Mouse (Mus musculus) heart, embryonic 15.5 days (tissue): ENCODE results near the gene Cmah. TPM values are rescaled to one million over a fixed set of nuclear protein-coding genes. Genes with fewer than 3 reads are reported as not detected.

Experiments
- ATAC-seq: fragments of 200-750 bp; cut with Nextera tagmentation; replicated peaks from 2 replicates; pipeline ENCODE4 v1.8.0; 2017; ENCODE audit warnings: low read depth, moderate TSS enrichment; ENCODE audit not compliant: insufficient number of reproducible peaks, insufficient read depth, low FRiP score
- H3K27ac ChIP-seq: fragments of 300-500 bp; sonication (generic); 2 replicates; pipeline ENCODE4 v1.5.1; 2015; ENCODE audit warnings: mild to moderate bottlenecking, inconsistent platforms
- H3K27me3 ChIP-seq: fragments of 300-500 bp; sonication (generic); 2 replicates; pipeline ENCODE4 v1.6.1; 2015; ENCODE audit warnings: inconsistent platforms
- H3K36me3 ChIP-seq: fragments of 300-500 bp; sonication (generic); 2 replicates; pipeline ENCODE4 v1.6.1; 2015; ENCODE audit warnings: mild to moderate bottlenecking, inconsistent platforms
- H3K4me1 ChIP-seq: fragments of 300-500 bp; sonication (generic); replicated peaks from 2 replicates; pipeline ENCODE4 v1.6.1; 2015; ENCODE audit warnings: inconsistent platforms
- H3K4me2 ChIP-seq: fragments of 300-500 bp; sonication (generic); 2 replicates; pipeline ENCODE4 v1.6.1; 2015; ENCODE audit warnings: inconsistent platforms, mild to moderate bottlenecking, moderate library complexity
- H3K4me3 ChIP-seq: fragments of 300-500 bp; sonication (generic); 2 replicates; pipeline ENCODE4 v1.5.1; 2015; ENCODE audit warnings: mild to moderate bottlenecking, inconsistent platforms
- H3K9ac ChIP-seq: fragments of 300-500 bp; sonication (generic); 2 replicates; pipeline ENCODE4 v1.6.1; 2015; ENCODE audit warnings: mild to moderate bottlenecking, inconsistent platforms
- H3K9me3 ChIP-seq: fragments of 300-500 bp; sonication (generic); replicated peaks from 2 replicates; pipeline ENCODE4 v1.6.1; 2016; ENCODE audit warnings: inconsistent platforms
- WGBS: fragments of 180-500 bp; shearing (Covaris S2); methylation state at CpG from one replicate; pipeline ENCODE4 v1.1.7; 2015; ENCODE audit warnings: mixed read lengths; 5-methylcytosine and 5-hydroxymethylcytosine counted together
- polyA plus RNA-seq: library from polyadenylated mRNA; unstranded; fragments of >200 nt; fragmentation: Nextera tagmentation; extraction: Ambion mirVana; gene quantifications from 2 replicates; pipeline ENCODE4 v1.2.1, GENCODE M21; 2015

Cmah gene
- polyA plus RNA-seq, result 0.45 and 1.9 TPM in 2 replicates

DNA sequence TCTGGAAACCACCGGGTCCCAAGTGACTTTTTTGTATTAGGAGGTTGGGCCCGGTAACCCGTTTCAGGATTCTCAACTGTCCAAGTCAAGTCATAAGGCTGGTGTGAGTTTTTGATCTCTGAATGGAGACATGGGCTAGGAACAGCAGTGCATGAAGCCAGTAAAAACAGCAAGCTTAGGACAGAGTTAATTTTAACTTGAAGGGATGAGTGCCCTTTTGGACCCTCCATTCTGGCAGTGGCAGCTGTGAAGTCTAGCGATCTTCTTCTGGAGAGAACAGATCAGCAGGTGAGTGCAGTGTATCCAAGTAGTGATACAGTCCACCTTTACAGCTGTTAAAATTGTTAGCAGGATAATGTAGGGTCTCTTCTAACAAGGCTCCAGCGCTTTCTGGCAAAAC, at the start of gene Cmah:
Gene Cmah (plus strand): TSS at position 204 of the 400 bp plus-strand sequence.
- H3K4me1 ChIP-seq, result 0 out of 2 replicates have a peak, but pooled peaks cover 2% of the 10 kb centered on the region
- H3K36me3 ChIP-seq, result no peaks in the 10 kb centered on the region
- no peak for ATAC-seq
- H3K9ac ChIP-seq, result no peak within 1 kb of the TSS
- WGBS, result 77% methylated on average over 5 of the region's 5 CpGs
- H3K27ac ChIP-seq, result no peak within 1 kb of the TSS
- H3K27me3 ChIP-seq, result no peaks in the 10 kb centered on the region
- H3K9me3 ChIP-seq, result no peaks in the 10 kb centered on the region
- H3K4me3 ChIP-seq, result no peak within 1 kb of the TSS
- H3K4me2 ChIP-seq, result no peak within 1 kb of the TSS

DNA sequence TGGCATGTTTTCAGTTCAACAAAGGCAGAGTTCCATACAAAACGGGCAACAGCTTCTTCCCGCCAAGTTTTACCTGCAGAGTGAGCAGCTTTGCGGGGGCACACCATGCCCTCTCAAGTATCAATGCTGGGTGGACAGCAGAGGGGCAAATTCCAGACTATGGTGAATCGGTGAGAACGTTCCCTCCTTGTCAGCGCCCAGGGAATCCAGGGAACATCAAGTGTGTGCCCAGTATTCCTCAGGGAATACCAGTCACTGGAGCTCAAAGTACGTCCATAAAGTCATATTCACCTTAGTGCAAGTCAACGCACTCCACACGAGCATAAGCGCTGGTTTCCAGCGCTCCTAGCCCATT, 47.8 kb upstream of the Cmah start:
- no peaks in the 10 kb centered on the region for H3K36me3 ChIP-seq
- no peak overlapping the region for H3K27ac ChIP-seq
- H3K4me2 ChIP-seq, result peak overlapping the region; percentile 96
- 62% methylated on average over 11 of the region's 11 CpGs for WGBS
- peaks cover 28% of the 10 kb centered on the region for H3K27me3 ChIP-seq
- H3K9ac ChIP-seq, result no peak overlapping the region
- ATAC-seq, result no peak
- H3K9me3 ChIP-seq, result no peaks in the 10 kb centered on the region
- H3K4me1 ChIP-seq, result peaks cover 12% of the 10 kb centered on the region
- peak overlapping the region; percentile 92 for H3K4me3 ChIP-seq

DNA sequence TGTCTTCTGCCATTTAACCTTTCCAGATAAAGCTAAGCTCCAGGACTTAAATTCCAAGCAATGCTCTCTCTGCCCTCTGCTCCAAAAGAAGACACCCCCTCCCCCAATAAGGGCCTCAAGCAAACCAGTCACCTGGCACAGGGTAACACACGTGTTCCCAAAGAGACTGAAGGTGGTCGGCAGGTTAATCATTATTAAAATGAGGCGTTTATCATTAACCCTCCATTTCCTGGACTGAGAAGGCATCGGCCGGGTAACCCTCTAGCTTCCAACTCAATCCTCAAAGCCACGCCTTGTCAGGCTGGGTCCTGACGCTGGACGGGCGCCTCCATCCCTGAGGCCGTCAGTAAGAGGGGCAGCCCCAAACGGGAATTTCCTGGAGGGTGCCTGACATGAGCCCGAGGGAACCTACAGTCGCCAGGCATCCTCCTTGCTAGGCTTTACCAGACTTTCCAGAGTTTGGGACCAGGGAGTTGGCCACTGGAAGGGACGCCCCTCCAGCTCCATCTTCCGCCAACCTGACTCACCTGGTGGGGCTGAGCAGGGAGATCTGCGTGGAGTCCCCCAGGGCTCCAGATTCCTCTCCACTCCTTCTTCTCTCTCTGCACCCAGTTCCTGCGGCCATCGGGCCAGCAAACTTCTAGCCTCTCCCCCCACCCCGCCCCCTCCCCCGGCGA, 47.3 kb upstream of the Cmah start:
- Histone ChIP-seq H3K4me2 (peak overlapping the region; percentile 96), H3K9me3 (no peaks in the 10 kb centered on the region), H3K36me3 (no peaks in the 10 kb centered on the region), H3K27ac (no peak overlapping the region), H3K4me3 (peak overlapping the region; percentile 92), H3K4me1 (peaks cover 12% of the 10 kb centered on the region), H3K27me3 (peaks cover 28% of the 10 kb centered on the region), H3K9ac (peak overlapping the region; percentile 74)
- 3% methylated on average over 20 of the region's 21 CpGs for WGBS
- no peak for ATAC-seq

DNA sequence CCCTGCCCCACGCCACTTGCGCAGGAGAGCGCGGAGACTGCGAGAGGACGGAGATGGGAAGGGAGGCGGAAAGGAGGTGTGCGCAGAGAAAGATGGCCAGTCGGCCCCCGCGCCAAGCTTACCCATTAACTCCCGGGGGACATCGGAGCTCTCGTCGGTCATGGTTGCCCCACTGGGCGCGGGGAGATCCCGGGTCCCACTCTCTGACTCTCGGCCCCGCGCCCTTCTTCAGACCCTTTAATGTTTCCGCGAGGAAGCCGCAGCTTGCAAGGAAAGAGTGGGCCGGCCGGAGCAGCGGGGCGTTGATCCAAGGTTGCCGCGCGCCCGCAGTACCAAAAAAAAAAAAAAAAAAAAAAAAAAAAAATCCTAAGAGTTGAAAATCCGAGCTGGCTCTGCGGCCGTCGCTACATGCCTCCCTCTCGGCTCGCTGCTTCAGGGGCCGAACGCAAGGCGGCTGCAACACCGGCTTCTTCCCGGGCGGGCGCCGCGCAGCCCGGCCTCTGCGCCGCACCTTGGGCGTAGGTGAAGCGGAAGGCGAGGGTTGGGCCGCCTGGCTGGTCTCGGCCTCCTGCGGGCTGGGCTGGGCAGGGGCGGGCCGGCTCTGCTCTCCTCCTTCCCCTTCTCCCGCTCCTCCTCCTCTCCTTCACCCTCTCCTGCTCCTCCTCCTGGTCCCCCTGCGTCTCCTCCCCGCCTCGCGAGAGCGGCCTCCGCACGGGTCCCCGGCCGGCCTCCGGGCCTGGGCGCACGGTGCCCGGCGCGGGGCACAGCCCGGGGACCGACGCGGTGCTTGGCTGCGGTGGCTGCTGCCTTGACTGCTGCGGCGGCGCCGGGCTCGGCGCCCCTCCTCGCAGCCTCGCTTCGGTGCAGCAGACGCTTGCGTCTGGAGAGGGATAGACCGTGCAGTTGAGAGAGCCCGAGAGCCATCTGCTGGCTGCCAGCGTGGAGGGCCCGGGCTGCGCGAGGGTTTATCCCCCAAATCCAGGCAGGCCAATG, 46.5 kb upstream of the Cmah start, which contains the start of gene Carmil1:
Gene Carmil1 (minus strand): TSS at position 357 of the 993 bp plus-strand sequence.
- ATAC-seq, result peak; percentile 95
- WGBS, result under 1% methylated on average over 94 of the region's 96 CpGs
- peak within 1 kb of the TSS; percentile 84 for H3K27ac ChIP-seq
- H3K9me3 ChIP-seq, result no peaks in the 10 kb centered on the region
- peak within 1 kb of the TSS; percentile 96 for H3K4me2 ChIP-seq
- no peaks in the 10 kb centered on the region for H3K36me3 ChIP-seq
- H3K4me3 ChIP-seq, result peak within 1 kb of the TSS; percentile 92
- H3K9ac ChIP-seq, result peak within 1 kb of the TSS; percentile 74
- H3K27me3 ChIP-seq, result peaks cover 28% of the 10 kb centered on the region
- H3K4me1 ChIP-seq, result peaks cover 12% of the 10 kb centered on the region

DNA sequence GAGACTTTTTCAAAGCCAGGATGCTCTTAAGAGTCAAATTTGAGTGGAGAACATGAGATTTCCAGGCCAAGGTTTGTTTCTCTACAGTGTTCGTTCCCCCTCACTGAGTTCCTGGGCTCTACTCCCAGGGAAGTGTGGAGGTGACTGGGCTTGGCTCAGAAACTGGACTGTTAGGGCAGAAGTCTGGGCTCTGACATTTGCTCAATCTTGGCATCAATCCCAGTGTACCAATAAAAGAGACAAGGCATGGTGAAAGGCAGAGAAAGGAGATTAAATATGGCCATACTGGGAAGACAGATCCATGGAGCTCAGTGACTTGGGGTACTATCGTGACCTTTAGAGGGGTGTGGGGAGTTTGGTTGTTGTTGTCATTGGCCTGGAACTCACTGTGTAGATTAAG, 39.8 kb upstream of the Cmah start:
- no peak overlapping the region for H3K4me3 ChIP-seq
- 77% methylated on average over 2 of the region's 2 CpGs for WGBS
- no peak overlapping the region for H3K4me2 ChIP-seq
- H3K4me1 ChIP-seq, result no peaks in the 10 kb centered on the region
- H3K27ac ChIP-seq, result no peak overlapping the region
- no peak overlapping the region for H3K9ac ChIP-seq
- H3K9me3 ChIP-seq, result no peaks in the 10 kb centered on the region
- no peaks in the 10 kb centered on the region for H3K36me3 ChIP-seq
- ATAC-seq, result no peak
- peaks cover 5% of the 10 kb centered on the region; the same call in 1 of the 2 replicates for H3K27me3 ChIP-seq

DNA sequence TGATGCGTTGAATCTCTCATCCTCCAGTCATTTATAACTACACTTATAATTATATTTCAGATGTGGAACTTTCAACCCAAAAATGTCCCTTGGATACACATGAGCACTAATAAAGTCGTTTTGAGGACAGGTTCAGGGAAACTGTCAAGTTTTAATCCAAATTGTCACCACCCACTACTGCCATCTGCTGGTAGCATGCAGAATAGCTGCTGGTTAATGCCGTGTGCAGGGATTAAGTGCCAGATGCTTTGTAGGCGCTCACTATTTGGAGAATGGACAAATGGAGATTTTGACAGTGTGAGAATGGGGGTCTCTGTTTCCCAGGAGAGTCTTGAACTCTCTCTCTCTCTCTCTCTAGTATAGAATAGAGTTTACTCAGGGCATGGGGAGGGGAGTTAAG, 30.0 kb upstream of the Cmah start:
- Histone ChIP-seq H3K27ac (no peak overlapping the region), H3K4me3 (no peak overlapping the region), H3K4me1 (no peaks in the 10 kb centered on the region), H3K36me3 (no peaks in the 10 kb centered on the region), H3K27me3 (peaks cover 8% of the 10 kb centered on the region), H3K4me2 (no peak overlapping the region), H3K9me3 (no peaks in the 10 kb centered on the region), H3K9ac (no peak overlapping the region)
- no peak for ATAC-seq
- WGBS, result 16% methylated on average over 4 of the region's 4 CpGs

DNA sequence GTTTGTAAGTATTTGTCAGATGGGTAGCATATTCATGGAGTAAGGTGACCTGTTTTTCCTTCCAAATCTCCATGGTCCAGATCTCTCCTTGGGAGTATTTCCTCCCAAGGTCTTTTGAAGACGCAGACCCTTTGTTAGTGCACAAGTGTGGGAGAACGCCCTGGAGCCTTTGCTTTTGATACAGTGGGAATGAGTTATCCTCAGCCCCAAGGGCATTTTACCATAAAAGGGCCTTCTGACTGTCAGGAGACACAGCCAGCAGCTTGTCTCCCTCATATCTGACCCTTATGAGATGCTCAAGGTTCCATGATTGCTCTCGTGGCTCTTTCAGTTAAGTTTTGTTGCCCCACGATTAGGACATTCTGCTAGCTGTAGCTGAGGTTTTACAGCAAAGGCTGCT, 21.7 kb upstream of the Cmah start:
- no peak overlapping the region for H3K4me3 ChIP-seq

DNA sequence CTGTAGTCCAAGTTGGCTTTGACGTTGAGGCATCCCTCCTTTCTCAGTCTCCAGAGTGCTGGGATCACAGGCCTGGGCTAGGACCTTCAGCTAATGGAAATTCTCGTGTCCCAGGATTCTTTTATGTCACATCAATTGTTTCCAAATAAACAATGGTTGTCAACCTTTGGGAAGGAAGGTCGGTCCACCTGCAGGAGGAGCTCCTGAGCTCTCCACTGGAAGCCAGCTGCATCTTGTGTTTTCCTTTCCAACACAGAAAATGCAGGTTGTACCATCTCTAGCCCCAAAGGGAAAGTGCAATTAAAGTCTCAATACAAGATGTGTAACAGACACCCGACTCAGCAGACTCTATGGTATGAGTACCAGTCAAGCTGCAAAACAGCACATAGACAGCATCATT, 21.0 kb upstream of the Cmah start:
- Histone ChIP-seq H3K27ac (no peak overlapping the region), H3K27me3 (no peaks in the 10 kb centered on the region), H3K4me2 (no peak overlapping the region), H3K4me3 (no peak overlapping the region), H3K4me1 (no peaks in the 10 kb centered on the region), H3K9me3 (no peaks in the 10 kb centered on the region), H3K9ac (no peak overlapping the region), H3K36me3 (no peaks in the 10 kb centered on the region)
- ATAC-seq, result no peak
- 47% methylated on average over 4 of the region's 4 CpGs for WGBS

More for the DNA sequence above, 21.7 kb upstream of the Cmah start:
- no peak for ATAC-seq
- no peak overlapping the region for H3K27ac ChIP-seq
- H3K36me3 ChIP-seq, result no peaks in the 10 kb centered on the region
- H3K4me2 ChIP-seq, result no peak overlapping the region
- no peaks in the 10 kb centered on the region for H3K9me3 ChIP-seq
- no peaks in the 10 kb centered on the region for H3K4me1 ChIP-seq
- no peak overlapping the region for H3K9ac ChIP-seq
- H3K27me3 ChIP-seq, result no peaks in the 10 kb centered on the region
- WGBS, result 69% methylated on average over 4 of the region's 4 CpGs

DNA sequence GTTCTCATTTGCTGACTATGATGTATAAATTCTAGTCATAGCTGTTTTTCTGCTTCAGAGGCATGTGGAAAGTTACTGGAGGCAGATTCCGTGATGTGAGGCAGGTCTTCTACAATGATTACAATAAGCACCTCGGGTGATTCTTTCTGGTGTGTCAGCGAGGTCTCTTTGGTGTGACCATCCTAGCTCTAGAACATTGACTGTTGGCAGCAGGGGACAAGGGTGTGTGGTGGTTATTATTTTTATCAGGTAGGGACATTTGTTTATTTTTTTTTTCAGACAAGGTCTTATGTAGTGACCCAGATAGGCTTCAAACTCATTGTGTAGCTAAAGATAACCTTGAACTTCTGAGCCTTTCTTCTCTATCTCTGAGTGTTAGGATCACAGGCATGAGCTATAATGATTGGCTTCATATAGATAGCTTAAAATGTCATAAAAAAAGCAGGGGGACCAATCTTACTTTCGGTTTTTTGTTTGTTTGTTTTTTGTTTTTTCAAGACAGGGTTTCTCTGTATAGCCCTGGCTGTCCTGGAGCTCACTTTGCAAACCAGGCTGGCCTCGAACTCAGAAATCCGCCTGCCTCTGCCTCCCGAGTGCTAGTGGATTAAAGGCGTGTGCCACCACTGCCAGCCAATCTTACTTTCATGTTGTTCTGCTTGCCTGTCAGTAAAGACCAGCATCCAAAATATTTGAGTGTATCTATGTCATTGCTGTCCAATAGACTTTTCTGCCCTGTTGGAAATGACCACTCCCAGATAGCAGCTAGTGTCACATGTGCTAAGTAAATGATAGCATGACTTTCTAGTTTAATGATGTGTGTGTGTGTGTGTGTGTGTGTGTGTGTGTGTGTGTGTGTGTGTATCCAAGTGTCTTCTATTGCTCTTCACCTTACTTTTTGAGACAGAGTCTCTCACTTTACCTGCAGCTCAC, 15.9 kb upstream of the Cmah start:
- ATAC-seq, result no peak
- 78% methylated on average over 8 of the region's 8 CpGs for WGBS

DNA sequence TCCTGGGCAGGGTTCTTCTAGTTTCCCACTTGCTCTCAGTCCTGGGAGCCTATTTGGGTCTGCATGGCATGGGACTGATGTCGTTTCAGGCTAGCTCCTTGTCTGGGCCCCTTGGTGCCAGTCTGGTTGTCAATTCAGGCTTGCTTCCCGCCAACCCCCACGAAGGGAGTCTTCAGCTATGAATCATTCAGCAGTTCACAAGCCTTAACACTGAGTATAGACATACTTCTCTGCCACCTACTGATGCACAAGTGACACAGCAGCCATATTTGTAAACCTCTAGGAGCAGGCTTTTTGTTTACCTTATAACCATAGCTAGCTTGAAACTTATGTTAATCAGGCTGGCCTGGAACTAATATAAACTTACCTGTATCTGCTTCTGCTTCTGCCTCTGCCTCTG, 10.6 kb upstream of the Cmah start:
- WGBS, result 42% methylated on average over 3 of the region's 3 CpGs
- no peaks in the 10 kb centered on the region for H3K4me1 ChIP-seq
- ATAC-seq, result no peak
- no peak overlapping the region for H3K4me3 ChIP-seq
- H3K4me2 ChIP-seq, result no peak overlapping the region
- H3K27ac ChIP-seq, result no peak overlapping the region
- H3K27me3 ChIP-seq, result no peaks in the 10 kb centered on the region
- H3K36me3 ChIP-seq, result no peaks in the 10 kb centered on the region
- H3K9ac ChIP-seq, result no peak overlapping the region
- H3K9me3 ChIP-seq, result no peaks in the 10 kb centered on the region

More for the DNA sequence above, 15.9 kb upstream of the Cmah start:
- no peaks in the 10 kb centered on the region for H3K36me3 ChIP-seq
- no peaks in the 10 kb centered on the region for H3K9me3 ChIP-seq
- no peak overlapping the region for H3K4me3 ChIP-seq
- H3K27ac ChIP-seq, result no peak overlapping the region
- H3K9ac ChIP-seq, result no peak overlapping the region
- H3K4me1 ChIP-seq, result no peaks in the 10 kb centered on the region
- H3K27me3 ChIP-seq, result no peaks in the 10 kb centered on the region
- H3K4me2 ChIP-seq, result no peak overlapping the region

DNA sequence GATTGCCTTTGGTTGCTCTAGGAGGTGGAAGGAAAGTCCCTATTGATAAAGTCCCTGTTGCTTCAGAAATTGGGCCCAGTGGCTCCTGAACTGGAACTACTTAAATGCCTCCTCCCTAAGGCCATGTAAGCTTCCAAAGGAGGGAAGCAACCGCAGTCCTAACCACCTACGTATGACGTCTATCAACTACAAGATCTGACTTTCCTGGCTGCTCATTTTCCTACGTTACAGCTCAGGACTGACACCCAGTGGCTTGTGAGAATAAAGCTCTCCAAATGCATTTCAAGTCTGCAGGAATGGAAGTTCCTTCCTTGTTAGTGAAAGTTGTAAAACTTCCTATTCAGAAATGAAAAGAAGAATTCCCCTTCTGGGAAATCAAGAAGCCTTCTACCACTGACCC, 8.6 kb upstream of the Cmah start:
- no peaks in the 10 kb centered on the region for H3K27me3 ChIP-seq
- no peaks in the 10 kb centered on the region for H3K36me3 ChIP-seq
- WGBS, result 4% methylated on average over 4 of the region's 4 CpGs
- H3K9ac ChIP-seq, result no peak overlapping the region
- no peak overlapping the region for H3K4me2 ChIP-seq
- no peak overlapping the region for H3K27ac ChIP-seq
- no peaks in the 10 kb centered on the region for H3K9me3 ChIP-seq
- H3K4me1 ChIP-seq, result no peaks in the 10 kb centered on the region
- ATAC-seq, result no peak
- H3K4me3 ChIP-seq, result no peak overlapping the region
